Mouse (Mus musculus) cortical plate, adult 2 months (tissue): ENCODE measurements around the gene Olfr745.

Source experiments
- CTCF ChIP-seq: fragments of 200-500 bp; IDR thresholded peaks from 2 replicates; pipeline ENCODE4 v1.5.1; 2011; ENCODE audit warnings: mild to moderate bottlenecking, control low read depth, low read length; ENCODE audit not compliant: insufficient read depth; ENCODE audit errors: extremely low read depth
- POLR2A ChIP-seq: fragments of 200-500 bp; IDR thresholded peaks from 2 replicates; pipeline ENCODE4 v1.6.1; 2011; ENCODE audit warnings: mild to moderate bottlenecking, low read length, control low read depth; ENCODE audit not compliant: insufficient read depth; ENCODE audit errors: extremely low read depth

- TF ChIP-seq CTCF (no peak), POLR2A (no peak)
Observed at GRCm38 (mm10) chr14:50614579-50614978, 24.6 kb upstream of the Olfr745 start, which contains the start of gene Olfr744.
